8 mouse cellular contexts compared by ENCODE assay signal in genomic region chr11:83789259-83789658, GRCm38 (mm10). TPM values are rescaled to one million over a fixed set of nuclear protein-coding genes. Genes with fewer than 3 reads are reported as not detected.
DNase-seq lines count a peak whose midpoint lies in the region; ATAC-seq and TF ChIP-seq lines count a peak whose summit lies in the region.

No protein-coding gene starts in this region.

- H3K4me3 ChIP-seq in liver, adult 2 months (ENCODE audit: insufficient read depth, low read depth, low read length) = no peak overlapping the region
- H3K4me3 ChIP-seq in liver, embryonic 11.5 days (ENCODE audit: low read depth, low read length) = no peak overlapping the region
- H3K4me3 ChIP-seq in bone marrow macrophage, adult 2 months (ENCODE audit: insufficient read depth, low read length) = no peak overlapping the region

- WGBS in liver, adult 2 months = 24% methylated on average over 13 of the region's 13 CpGs
- WGBS in liver, embryonic 11.5 days = 46% methylated on average over 13 of the region's 13 CpGs

- H3K9ac ChIP-seq in liver, adult 2 months (ENCODE audit: low read depth, low read length) = no peak overlapping the region
- no peak overlapping the region for H3K9ac ChIP-seq in liver, embryonic 11.5 days (ENCODE audit: low read depth, low read length)

- DNase-seq in liver, adult 2 months (ENCODE audit: extremely low read depth, low read depth, low spot score) = peak; percentile 79
- DNase-seq in liver, embryonic 11.5 days (ENCODE audit: low spot score) = no peak
- peak; percentile 41 to 51 for DNase-seq in kidney, postnatal 36 days
- DNase-seq in skeletal muscle tissue, adult 2 months (ENCODE audit: low read depth, low spot score) = peak; percentile 36
- DNase-seq in left cerebral cortex, postnatal 36 days (ENCODE audit: low spot score in 2 of 2) = no peak
- DNase-seq in embryo, embryonic 11 days = no peak
- DNase-seq in cerebellum, adult 9-10 months = no peak

- TF ChIP-seq CTCF in liver, adult 2 months (IDR thresholded peaks at IDR 0.05; ENCODE audit: low read depth, low read length) = no peak
- TF ChIP-seq CTCF in bone marrow macrophage, adult 2 months (IDR thresholded peaks at IDR 0.05; ENCODE audit: low read depth, low read length) = no peak

- ATAC-seq in liver, embryonic 11.5 days (replicated peaks; ENCODE audit: low FRiP score) = no peak

- intact Hi-C loops in left cerebral cortex, postnatal 36 days (cut with DNase I) = loop anchor here (10.0 kb wide), 1 partner anchor 236 kb away; no protein-coding TSS in a partner anchor

- H3K9me3 ChIP-seq in liver, embryonic 11.5 days (ENCODE audit: control insufficient read depth, low read length) = no peaks in the 10 kb centered on the region

- H3K4me2 ChIP-seq in liver, embryonic 11.5 days = no peak overlapping the region

- H3K4me1 ChIP-seq in liver, adult 2 months (ENCODE audit: control insufficient read depth, insufficient read depth, low read length) = no peaks in the 10 kb centered on the region; the same call in 1 of the 2 replicates
- 0 out of 2 replicates have a peak, but pooled peaks cover 2% of the 10 kb centered on the region for H3K4me1 ChIP-seq in liver, embryonic 11.5 days (replicated peaks; ENCODE audit: control insufficient read depth, insufficient read depth, low read length)
- H3K4me1 ChIP-seq in bone marrow macrophage, adult 2 months (ENCODE audit: control insufficient read depth, insufficient read depth, low read length) = peaks cover 11% of the 10 kb centered on the region

- no peaks in the 10 kb centered on the region for H3K79me2 ChIP-seq in liver, adult 2 months (ENCODE audit: control insufficient read depth, insufficient read depth, low read length)

- no peaks in the 10 kb centered on the region for H3K36me3 ChIP-seq in liver, adult 2 months (ENCODE audit: control insufficient read depth, insufficient read depth, low read length)
- no peaks in the 10 kb centered on the region for H3K36me3 ChIP-seq in liver, embryonic 11.5 days (ENCODE audit: control insufficient read depth, insufficient read depth, low read length)

- no peaks in the 10 kb centered on the region for H3K27me3 ChIP-seq in liver, adult 2 months (ENCODE audit: control insufficient read depth, insufficient read depth, low read length)
- H3K27me3 ChIP-seq in liver, embryonic 11.5 days (replicated peaks; ENCODE audit: control insufficient read depth, insufficient read depth, low read length) = no peaks in the 10 kb centered on the region

- no peak overlapping the region for H3K27ac ChIP-seq in liver, adult 2 months (replicated peaks; ENCODE audit: insufficient read depth, low read depth, low read length)
- H3K27ac ChIP-seq in liver, embryonic 11.5 days (ENCODE audit: low read depth, low read length) = no peak overlapping the region
- H3K27ac ChIP-seq in bone marrow macrophage, adult 2 months (ENCODE audit: insufficient read depth, low read depth, low read length) = peak overlapping the region; percentile 23

- TF ChIP-seq POLR2A in liver, adult 2 months (IDR thresholded peaks at IDR 0.05; ENCODE audit: extremely low read depth, insufficient read depth, low read length) = no peak
- no peak for TF ChIP-seq POLR2A in bone marrow macrophage, adult 2 months (IDR thresholded peaks at IDR 0.05; ENCODE audit: borderline replicate concordance, low read depth, low read length)

RNA-seq across cellular contexts. Expression of gene Heatr6, which starts 35.8 kb away (rescaled TPM):
- 6.5 and 8.9 TPM in 2 replicates for total RNA-seq in liver, adult 2 months (2014; rRNA removed)
- polyA plus RNA-seq in liver, adult 2 months (2012; rRNA removed) = 9.7 and 9.8 TPM in 2 replicates
- 14.5 and 16.8 TPM in 2 replicates for polyA plus RNA-seq in liver, embryonic 11.5 days (2014; fragmentation: Nextera tagmentation; extraction: Ambion mirVana)
- 13.1 and 17.5 TPM in 2 replicates for polyA plus RNA-seq in bone marrow macrophage, adult 2 months (2012; ENCODE audit: insufficient read depth, insufficient read length, missing spikeins)
- total RNA-seq in left cerebral cortex, postnatal 36 days (2021) = 10 to 100 TPM; 12.0 to 19.3 TPM

RNA-seq across cellular contexts. Expression of gene Wfdc21, which starts 42.5 kb away (rescaled TPM):
- 1,058 and 3,004 TPM in 2 replicates for total RNA-seq in liver, adult 2 months (2014; rRNA removed)
- 2,463 and 2,494 TPM in 2 replicates for polyA plus RNA-seq in liver, adult 2 months (2012; rRNA removed)
- 1.6 and 2.0 TPM in 2 replicates for polyA plus RNA-seq in liver, embryonic 11.5 days (2014; fragmentation: Nextera tagmentation; extraction: Ambion mirVana)
- not detected in 2 replicates for polyA plus RNA-seq in bone marrow macrophage, adult 2 months (2012; ENCODE audit: insufficient read depth, insufficient read length, missing spikeins)
- not detected for total RNA-seq in left cerebral cortex, postnatal 36 days (2021)

Comparison
In these comparisons a context has a peak if more than half of its experiments do, and no peak if none do; other contexts are left out.
1. DNase-seq: peak in liver, adult 2 months (single experiment), kidney, postnatal 36 days (2 of 2) and skeletal muscle tissue, adult 2 months (single experiment); none in liver, embryonic 11.5 days (single experiment), left cerebral cortex, postnatal 36 days (0 of 2), embryo, embryonic 11 days (single experiment) and cerebellum, adult 9-10 months (single experiment).
2. RNA of gene Wfdc21, which starts 42.5 kb away (polyA plus RNA-seq): 2,463 to 2,494 TPM in liver, adult 2 months; 1.6 to 2.0 TPM in liver, embryonic 11.5 days and not detected in bone marrow macrophage, adult 2 months; every median in the first group is over 100 times any median in the second.